Mouse (Mus musculus): ENCODE measurements around the gene Epas1.

Gene Epas1

GRCm38 (mm10) chr17:86757621-86758020 lies 4.1 kb downstream of the Epas1 start:
- DNase-seq = no peak

DNA sequence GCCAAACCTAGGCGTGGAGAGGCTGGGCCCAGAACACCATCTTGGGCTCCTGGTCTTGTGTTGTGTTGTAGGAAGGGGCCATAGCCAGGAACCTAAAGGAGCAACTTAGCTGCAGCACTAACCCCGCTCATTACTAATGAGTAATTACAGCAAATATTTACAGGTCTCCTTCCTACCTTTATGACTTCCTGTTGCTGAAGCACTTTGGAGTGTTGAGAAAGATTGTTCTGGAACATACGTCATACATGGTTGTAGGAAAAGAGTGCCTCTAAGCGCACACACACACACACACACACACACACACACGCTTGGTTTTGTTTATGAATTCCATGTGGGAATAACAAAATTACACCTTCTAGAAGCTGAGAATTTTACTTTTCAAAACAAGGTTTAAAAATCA lies 8.4 kb downstream of the Epas1 start:
- no peak for DNase-seq

DNA sequence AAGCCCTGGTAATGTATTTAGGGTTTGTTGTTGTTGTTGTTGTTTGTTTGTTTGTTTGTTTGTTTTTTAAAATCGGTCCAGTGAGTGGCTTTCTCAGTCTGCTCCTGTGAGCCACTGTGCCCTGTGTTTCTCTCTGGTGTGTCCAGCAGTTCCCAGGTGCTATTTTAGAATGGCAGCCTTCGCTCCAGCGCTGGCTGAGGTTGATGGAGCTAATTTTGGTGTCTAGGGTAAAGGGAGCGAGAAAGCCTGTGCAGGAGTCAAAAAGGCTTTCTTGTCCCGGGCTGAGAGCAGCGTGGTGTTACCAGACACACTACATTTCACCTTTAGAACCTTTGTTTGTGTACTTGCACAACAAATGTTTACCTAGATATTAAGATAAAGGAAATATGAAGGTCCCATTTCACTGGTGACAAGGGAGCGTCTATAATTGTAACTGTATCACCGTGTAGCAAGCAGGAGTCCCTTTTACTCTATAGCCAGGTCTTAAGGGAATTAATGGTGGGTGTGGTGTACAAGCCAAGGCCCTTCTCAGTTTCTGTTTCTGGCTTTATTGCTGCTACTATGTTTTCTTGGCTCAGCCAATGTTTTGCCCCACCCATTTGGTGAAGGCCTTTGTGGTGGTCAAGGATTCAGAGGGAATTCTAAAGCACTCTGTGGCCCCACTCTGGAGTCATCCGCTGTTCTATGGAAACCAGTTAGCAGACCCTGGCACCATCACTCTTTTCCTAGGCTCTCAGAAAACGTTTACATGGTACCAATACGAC lies 9.2 kb downstream of the Epas1 start:
- DNase-seq = no peak

GRCm38 (mm10) chr17:86765762-86766404 lies 12.4 kb downstream of the Epas1 start:
- no peak for DNase-seq

DNA sequence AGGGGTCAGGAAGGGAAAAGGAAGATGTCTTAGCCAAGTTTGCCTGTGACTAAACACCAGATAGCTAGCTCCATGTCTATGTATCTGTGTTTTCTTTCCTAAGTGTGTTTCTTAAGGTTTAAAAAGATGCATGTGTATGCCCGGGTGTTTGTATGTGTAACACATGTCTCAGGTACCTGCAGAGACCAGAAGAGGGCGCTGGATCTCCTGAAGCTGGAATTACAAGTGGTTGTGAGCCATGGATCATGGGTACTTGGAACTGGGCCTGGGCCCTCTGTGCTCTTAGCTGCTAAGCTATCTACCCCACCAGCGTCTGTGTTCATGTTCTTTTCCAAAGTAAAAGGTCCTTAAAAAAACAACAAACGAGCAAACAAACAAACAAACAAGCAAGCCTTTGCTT lies 12.9 kb downstream of the Epas1 start:
- DNase-seq = no peak

DNA sequence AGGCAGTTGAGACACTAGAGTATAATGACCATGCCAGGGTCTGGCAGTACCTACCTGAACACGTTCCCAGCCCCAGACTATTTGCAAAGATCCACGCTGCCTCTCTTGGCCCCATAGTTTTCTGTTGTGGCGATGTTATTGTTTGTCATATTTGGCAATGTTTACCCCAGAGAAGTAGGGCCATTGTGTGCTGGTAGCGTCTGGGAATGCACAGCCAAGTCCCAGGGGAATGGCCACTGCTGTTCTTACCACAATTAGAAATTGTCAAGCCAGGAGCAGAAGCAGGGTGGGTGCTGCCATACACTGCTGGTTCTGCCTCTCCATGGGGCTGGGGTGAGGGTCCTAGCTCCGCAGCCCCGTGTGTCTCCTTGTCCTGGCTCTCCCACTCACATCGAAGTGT lies 15.1 kb downstream of the Epas1 start:
- no peak for DNase-seq

DNA sequence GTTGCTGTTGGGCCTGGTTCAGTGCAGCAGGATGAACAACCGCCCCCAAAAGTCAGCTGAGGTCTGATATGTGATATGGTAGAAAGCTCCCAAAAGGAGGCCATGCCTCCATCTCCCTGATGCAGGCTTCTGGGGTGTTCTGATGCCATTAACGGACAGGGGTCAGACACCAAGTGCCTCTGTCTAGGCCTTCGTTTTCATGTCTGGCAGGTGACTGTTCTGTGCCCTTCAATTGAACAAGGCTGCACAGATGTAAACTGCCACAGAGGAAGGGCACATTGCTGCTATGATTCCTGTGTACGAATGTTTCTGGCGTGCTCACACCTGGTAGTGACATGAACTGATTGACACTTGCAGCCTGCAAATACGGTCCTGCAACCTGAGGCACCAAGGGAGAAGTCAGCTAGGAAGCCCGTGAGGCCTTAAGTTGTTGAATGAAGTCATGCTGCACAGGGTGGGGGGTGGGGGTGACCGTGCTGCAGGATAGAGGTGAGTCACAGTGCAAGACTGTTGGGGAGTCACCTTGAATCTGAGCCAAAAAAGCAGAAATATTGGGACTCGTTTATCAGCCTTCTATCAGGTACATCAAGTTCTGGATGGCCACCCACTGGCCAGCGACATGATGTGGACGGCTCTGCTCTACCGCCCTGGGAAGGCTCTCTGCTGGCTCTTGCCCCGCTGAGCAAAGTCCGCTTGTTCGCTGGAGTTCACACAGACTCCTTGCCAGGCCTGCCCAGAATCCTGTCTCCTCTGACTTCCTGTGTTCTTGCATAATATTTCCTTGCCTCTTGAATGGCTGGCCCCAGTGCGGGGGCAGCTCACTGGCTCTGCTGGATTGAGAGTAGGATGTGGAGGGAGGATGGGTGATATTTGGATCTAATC lies 16.1 kb downstream of the Epas1 start:
- DNase-seq = peak in 1 of 2 experiments; percentile 18

DNA sequence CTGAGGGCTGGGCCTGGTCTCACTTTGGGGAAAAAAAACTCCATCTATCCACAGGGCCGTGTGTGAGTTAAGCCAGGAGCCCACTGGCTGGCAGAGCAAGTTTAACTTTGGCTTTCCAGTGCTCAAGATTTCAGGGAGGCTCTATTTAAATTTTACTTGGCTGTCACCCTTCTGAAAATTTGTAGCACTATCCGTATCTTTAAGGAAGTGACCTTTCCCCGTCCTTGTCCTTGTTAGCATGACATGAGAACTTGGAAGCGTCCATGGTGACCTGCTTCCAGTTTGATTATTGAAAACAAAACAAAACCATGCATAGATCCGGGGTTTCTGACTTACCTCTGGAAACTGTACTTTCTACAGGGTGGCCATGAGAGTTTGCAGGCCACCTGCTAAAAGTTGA lies 17.3 kb downstream of the Epas1 start:
- no peak for DNase-seq

GRCm38 (mm10) chr17:86772035-86772434 lies 18.5 kb downstream of the Epas1 start:
- DNase-seq = no peak

DNA sequence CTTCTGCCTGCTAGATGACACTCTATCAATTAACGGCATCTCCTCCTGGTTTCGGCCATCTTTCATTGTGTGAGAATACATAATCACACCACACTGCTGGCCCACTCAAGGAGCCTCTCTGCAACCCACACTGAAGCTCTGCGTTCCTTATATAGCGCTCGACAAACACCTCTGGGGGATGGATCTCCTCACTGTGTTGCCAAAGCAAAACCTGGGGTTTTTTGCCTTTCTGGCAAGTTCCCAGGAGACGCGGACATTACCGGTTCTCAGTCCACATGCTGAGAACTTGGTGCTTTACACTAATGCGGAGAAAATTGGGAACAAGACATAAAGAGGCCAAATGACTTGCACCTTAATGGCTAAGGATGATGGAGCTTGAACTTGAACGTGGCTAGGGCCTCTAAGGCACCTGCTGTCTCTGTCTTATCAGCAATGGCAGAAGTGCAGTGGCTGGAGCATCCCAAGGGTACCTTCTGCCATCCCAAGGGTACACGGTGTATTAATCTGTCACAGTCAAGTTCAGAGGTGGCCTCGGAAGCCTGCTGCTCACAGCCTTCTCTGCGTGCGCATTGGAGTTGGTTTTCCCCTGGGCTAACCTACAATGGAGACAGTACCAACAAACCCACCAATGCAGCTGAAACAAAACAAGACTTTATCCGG lies 19.6 kb downstream of the Epas1 start:
- no peak for DNase-seq

DNA sequence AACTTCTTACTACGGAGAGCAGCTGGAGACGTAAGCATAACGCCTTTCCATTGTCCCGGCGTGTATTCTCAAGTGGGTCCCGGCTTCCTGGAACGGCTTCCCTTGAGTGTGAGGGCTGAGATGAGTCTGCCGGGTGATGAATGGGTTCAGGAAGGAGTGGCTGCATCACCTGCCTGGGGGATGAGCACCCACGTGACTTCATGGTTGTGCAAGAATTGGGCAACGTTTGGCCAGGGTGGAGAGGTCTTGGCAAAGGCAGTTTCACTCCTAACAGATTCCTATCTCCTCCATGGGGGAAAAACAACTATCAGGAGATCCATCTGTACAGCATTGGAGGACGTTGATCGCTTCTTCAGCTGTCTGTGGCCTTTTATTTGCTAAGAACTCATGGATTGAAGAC lies 23.0 kb downstream of the Epas1 start:
- DNase-seq = no peak

- DNase-seq = no peak
Measured at GRCm38 (mm10) chr17:86778147-86778546, 24.6 kb downstream of the Epas1 start.

DNA sequence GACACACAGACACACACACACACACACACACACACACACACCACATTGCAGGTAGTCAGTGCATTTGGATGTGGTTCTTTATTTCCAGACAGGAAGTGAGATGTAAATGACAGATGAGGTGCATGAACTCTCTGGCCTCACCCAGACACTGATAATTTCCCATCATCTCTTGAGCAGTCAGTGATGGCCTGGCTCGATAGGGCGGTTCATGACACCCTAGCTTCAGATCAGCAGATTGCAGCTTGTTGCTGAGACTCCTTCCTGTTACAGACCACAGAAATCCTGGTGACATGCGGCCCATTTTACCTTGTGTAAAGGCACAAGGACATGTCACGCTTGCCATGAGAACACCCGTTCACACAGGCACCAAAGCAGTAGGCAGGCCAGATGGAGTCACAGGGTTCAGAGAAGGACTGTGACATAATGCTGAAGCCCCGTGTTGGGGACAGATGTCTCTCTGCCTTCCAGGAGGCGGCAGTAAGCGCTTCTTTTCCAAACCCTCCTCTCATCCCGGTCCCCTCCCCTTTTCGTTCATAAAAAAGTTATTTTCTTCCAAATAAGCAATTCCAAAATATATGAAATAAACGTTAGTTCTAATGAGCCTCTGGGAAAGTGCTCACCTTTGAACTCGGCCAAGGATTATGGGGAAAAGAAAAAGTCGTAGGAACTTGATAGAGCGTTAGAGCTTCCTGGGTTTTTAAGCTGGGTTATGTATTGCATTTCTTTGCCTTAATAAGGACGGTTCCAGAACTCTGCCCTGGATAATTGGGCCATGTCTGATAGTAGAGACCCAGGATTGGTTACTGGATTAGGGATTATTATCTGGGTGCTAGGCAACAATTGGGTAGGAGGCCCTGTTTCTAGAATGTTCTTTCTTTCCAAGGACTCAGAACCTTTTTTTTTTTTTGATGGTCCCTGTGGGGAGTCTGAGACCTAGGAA lies 26.0 kb downstream of the Epas1 start:
- DNase-seq = no peak

GRCm38 (mm10) chr17:86780708-86781318 lies 27.3 kb downstream of the Epas1 start:
- no peak for DNase-seq

- DNase-seq = no peak
Measured at GRCm38 (mm10) chr17:86781755-86782400, 28.4 kb downstream of the Epas1 start.

DNA sequence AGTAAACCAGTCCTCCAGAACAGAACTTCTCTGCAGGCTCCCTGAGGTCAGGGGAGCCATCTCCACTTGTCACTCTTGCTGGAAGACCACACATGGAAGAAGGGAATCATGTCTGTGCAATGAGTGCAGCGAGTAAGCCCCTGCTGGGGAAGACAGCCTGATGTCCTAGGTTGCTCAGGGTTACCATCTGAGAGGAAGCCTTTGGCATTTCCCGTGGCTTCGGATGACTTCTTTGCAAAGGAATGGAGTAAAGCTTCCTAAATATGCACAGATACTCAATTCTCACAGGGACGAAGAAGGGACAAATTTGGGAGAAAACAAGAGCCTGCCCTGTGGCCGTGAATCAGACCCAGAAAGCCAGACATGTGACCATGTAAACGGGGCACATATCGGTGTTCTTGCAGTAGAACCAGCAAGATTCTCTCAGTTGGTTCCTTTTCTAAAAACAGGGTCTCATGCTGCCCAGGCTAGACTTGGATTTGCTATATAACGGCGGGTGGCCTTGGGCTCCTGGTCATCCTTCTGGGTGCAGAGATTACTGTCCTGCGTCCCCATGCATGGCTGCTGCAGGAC lies 31.0 kb downstream of the Epas1 start:
- no peak for DNase-seq

- no peak for DNase-seq
Measured at GRCm38 (mm10) chr17:86785612-86786011, 32.1 kb downstream of the Epas1 start.

DNA sequence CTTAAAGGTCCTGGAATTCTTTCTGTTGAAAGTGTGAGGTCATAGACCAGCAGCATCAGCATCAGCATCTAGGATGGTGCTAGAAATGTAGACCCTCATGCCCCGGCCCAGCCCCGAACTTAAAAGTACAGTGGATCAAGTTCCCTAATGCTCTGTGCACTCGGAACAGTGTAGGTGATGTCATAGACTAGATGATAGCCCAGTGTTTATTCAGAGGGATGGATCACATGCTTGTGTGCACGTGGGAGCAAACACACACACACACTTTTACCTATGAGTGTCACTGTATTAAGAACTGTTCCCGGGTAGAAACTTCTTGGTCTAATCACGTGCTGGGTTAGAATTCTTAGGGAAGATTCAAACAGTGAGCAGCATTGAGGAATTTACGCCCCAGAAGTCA lies 33.0 kb downstream of the Epas1 start:
- DNase-seq = no peak

DNA sequence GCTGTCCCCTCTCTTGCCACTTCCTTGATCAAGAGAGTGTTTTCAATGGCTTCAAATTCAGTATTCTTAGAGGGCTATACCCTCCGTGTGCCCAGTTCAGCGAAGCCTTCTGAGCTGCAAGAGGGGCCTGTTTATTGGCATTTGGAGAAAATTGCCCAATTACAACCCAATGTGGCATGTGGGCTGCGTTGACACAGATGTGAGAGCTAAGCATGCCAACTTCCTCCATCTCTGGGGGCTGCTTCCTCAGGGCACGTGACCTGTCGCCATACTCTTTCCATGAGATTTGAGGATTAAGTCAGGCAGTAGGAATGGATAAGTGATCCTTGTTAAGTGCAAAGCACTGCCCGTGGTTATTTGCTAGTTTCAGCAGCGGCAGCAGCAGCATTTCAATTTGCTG lies 34.3 kb downstream of the Epas1 start:
- DNase-seq = no peak

GRCm38 (mm10) chr17:86788316-86788715 lies 34.8 kb downstream of the Epas1 start:
- no peak for DNase-seq

DNA sequence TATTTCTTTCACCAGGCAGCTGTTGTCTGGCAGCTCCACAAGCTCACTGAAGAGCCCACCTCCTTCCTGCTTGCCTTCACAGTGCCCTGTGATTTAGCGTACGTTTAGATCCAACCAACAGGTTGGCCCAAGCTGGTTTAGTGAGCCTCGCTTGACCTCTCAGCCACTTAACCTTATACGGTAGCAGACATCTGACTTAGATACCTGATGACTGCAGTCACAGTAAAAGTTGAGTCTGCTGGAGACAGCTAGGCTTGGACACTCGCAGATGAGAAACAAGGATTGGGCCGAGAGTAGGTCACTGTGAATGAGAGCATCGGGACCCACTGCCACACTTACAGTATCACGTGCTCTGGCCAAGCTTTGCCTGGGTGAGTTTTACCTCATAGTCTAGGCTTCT lies 38.4 kb downstream of the Epas1 start:
- no peak for DNase-seq
